Mouse (Mus musculus): ENCODE results near the gene Hsd17b2.
A peak's percentile ranks its signal among the peaks of the same experiment; 100 is the strongest.

The Hsd17b2 gene

GRCm38 (mm10) chr8:117701859-117702258 lies at the start of gene Hsd17b2:
Gene Hsd17b2 (plus strand): TSS chr8:117701904.
- no peak for DNase-seq

DNA sequence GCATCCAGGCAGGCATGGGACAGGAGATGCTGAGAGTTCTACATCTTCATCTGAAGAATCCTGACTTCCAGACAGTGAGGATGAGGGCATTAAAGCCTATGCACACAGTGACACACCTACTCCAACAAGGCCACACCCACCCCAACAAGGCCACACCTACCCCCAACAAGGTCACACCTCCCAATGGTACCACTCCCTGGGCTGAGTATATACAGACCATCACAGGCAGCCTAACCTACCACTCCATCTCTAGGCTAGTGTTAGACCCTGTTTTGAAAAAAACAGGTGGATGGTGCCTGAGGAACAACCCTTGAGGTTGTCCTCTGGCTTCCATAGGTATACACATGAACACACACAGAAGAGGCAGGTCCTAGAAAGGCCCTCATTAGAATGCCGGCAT lies 49.4 kb upstream of the Hsd17b2 start:
- DNase-seq: no peak

- no peak for DNase-seq
Observed at GRCm38 (mm10) chr8:117658990-117659389, 42.7 kb upstream of the Hsd17b2 start.

DNA sequence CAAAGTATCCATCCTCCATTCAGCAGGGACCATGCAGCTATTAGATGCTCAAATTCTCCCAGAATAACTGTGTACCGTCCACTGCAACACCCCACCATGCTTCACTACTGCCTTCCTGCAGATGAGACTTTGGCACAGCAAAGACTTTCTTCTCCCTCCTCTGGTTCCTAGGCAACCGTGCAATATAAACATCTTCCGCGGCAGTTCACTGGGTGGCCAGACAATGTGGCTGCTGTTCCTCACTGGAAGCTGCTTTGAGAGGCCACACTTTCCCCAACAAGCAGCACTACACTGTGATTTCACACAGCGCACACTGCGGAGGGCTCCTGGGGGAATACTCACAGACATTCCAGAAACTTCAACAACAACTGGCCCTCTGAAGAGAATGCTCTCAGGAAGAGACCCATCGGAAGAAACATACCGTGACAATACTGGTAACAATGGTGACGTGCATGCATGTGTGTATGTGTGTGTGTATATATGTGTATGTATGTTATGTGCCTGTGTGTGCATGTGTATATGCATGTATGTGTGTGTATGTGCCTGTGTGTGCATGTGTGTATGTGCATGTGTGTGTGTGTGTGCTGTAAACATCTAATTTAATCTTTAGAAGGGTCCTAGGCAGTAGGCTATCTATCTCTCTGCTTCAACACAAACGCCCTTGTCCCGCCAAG lies 41.2 kb upstream of the Hsd17b2 start:
- no peak for DNase-seq

DNA sequence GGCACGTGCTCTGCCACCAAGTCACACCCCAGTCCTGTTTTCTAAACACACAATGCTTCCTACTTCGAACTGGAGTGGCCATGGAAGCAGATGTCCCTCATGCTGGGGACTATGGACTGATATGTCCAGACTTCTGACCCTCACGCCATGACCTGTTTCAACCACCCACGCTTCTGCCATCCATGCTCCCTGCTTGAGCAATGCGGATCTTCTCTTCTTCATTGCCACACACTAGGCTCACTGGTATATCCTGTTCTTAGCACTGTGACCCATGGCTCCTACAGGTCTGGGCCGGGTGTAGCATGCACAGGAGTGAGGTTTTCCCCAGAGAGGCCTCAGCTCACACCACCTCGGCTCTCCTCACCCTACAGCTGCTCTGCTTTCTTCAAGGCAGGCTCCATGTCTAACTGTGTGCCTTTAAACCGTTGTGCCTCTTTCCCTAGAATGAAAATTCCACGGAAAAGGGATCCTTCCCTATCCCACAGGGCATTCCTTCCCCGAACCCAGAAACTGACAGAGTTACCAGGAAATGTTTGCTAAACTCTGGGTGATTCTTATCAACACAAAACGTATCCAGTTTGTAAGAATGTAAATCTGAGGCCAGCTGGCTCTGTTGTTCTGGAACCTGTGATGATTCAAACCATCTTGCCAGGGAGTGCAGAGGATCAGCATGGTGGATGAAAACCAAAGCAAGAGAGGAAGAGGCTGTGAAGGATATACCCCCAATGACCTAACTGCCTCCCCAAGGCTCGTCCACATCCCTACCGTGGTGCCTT lies 34.2 kb upstream of the Hsd17b2 start:
- DNase-seq: no peak

- DNase-seq: no peak
Observed at GRCm38 (mm10) chr8:117670461-117670860, 31.2 kb upstream of the Hsd17b2 start.

- no peak for DNase-seq
Observed at GRCm38 (mm10) chr8:117672558-117672957, 29.1 kb upstream of the Hsd17b2 start.

DNA sequence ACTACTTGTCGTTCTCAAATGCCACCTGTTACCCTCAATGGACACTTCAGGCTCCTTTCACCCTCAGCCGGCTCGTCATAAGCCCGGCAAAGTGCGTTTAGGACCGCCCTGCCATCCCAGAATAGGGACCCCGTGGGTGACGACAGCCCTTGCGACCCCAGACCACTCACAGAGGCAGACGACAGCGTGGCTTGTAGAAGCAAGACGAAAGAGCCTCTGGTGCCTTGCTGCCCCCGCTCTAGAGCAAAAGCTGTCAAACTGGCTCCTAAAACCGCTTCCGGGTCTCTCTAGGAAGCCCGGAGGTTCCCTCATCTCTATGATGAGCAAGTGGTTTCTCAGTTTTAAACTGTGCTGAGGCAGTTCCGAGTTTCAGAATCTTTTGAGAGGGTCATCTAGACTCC lies 28.3 kb upstream of the Hsd17b2 start, which contains the start of gene Sdr42e1:
Gene Sdr42e1, minus strand, starts transcription at position 260 of the 401 bp plus-strand sequence.
- peak; percentile 5 to 8 for DNase-seq

DNA sequence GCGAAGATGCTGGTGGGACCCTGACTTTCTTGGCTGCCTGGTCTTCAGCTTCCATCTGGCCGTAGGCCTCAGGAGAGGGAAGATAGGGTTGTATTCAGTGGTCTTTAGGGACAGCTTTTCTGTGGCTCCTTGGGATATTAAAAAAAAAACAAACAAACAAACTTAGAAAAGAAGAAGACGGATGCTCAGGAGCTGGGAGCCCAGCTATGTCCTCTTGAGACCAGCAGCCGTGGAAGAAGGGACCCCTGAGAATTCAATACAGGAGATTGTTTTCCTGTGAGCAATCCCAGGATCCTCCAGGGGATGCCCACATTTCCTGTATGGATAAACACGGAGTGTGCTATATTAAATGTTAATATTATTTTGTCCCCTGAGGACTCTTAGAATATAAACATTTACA lies 26.5 kb upstream of the Hsd17b2 start:
- DNase-seq: no peak

DNA sequence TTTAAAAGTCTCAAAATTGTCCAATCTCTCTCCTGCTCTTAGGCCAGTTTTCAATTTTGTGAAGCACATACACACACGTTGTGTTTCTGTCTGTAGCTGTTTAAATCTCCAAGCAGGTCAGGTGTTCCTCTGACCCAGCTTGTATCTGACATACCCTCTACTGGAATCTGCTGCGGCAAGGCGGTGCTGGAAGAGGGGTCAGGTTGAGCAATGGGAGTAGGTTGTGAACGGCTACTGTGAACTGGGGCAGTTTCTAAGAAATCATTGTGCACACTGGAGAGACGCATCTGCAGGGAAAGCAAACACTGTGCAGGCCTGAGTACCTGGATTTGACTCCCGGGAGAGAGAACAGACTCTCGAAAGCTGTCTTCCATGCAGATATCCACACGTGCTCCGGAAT lies 25.2 kb upstream of the Hsd17b2 start:
- no peak for DNase-seq

DNA sequence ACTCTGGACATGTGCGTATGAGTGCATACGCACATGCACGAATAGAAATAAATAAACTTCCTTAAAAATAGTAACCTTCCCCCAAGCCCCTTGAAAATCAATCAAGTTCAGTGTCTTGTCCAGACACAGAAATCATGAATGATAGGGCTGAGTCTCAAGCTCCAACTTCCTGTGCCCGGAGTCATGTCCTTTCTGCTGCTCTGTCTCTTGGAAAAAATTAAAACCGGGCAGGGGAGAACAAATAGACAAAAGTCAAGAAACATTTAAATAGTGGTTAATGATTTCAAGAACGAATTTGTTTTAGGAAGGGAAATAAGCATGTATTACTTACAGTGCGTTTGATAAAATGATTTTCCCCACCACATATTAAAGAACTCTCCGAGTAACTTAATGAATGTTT lies 24.7 kb upstream of the Hsd17b2 start:
- DNase-seq: no peak

- DNase-seq: no peak
Observed at GRCm38 (mm10) chr8:117678650-117679049, 23.1 kb upstream of the Hsd17b2 start.

DNA sequence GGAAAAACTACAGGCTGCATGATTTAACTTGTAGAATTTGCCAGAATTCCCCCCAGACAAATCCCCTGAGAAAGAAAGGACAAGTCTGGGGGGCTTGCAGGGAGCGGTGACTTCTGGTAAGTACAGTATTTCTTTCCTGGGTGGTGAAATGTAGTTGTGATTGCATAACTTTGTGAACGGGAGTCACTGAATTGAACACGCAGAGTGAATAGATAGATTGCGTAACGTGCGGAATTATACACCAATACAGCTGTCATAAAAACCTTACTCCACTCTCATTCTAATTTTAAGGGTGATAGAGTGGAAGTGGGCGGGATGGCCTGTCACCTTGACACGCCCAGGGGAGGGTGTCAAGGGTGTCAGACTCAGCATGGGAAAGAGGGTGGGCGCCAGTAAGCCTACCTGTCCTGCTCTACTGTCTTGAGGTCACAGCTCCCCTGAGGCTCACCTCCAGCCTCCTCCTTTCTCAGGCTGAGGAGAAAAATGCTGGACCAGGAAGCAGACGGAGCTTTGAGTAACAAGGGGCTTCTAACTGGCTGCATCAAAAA lies 17.7 kb upstream of the Hsd17b2 start:
- DNase-seq: no peak

- no peak for DNase-seq
Observed at GRCm38 (mm10) chr8:117684504-117684903, 17.2 kb upstream of the Hsd17b2 start.

DNA sequence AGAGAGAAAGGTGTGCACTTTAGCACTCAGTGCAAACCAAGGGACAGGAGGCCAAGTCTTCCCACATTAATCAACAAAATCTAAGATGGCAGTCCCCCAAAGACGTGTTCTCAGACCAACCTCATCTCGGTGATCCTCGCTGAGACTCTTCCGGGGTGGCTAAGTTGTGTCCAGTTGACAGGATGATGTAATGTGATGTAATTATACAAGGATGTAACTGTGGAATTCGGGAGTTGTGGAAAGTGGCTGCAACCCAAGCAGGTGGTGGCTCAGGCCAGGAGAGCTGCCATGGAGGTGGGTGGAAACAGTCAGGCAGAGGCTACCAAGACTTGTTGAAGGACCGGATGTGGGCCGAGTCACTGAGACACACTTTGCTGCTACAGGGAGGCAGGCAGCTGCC lies 13.8 kb upstream of the Hsd17b2 start:
- no peak for DNase-seq

GRCm38 (mm10) chr8:117692131-117692530 lies 9.6 kb upstream of the Hsd17b2 start:
- no peak for DNase-seq

DNA sequence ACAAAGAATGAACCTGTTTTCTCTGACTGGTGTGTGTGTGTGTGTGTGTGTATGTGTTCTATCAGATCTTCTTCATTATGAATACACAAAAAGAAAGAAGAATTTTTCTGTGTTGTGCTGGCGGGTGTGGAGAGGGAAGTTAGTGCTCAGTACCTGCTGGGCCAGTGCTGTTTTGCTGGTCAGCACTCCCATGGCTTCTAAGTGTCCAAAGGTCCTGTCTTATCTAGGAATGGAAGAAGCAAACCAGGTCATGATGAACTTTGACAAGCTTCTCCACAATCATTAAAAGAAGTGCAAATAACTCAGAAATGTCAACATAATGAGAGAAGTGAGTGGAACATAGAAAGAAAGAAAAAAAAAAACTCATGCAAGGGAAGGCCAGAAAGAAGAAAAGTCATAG lies 6.1 kb upstream of the Hsd17b2 start:
- no peak for DNase-seq

DNA sequence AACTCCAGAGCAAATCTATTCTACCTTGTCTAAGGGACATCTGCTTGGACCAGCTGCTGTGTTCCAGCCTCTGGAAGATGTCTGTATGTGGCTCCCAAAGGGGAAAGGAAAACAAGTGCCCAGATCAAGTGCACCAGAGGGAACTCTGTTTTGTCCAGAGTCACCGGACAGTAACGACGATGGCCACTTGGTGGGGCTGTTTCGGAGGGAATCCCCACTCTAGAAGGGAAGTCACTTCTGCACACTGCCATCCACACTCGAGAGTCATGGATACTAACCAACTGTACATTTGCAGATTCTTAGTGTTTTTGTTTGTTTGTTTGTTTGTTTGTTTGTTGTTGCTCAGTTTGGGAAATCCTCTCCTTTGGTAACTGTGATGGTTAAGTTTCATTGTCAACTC lies 4.5 kb upstream of the Hsd17b2 start:
- peak; percentile 22 to 30 for DNase-seq

DNA sequence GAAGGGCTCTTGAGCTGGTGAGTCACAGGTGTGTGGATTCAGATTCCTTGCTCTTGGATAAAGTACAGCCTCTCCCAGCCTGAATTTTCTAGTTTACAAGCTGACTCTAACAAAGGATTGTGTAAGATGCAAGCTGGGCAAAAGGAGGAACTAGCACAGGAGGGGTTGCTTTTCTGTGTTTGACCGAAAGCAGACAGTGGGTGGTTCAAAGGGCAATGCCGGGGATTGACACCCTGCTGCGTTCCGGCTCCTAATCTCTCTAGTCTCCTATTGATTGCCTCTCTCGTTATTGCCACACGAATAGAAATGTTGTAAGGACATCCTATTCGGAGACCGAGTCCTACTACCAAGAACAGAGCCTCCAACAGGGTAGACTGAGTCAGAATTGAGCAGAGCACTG lies 1.0 kb upstream of the Hsd17b2 start:
- DNase-seq: no peak

GRCm38 (mm10) chr8:117701246-117701645 lies 458 bp upstream of the Hsd17b2 start:
- no peak for DNase-seq

- DNase-seq: no peak
Observed at GRCm38 (mm10) chr8:117702701-117703100, 997 bp downstream of the Hsd17b2 start.

- DNase-seq: no peak
Observed at GRCm38 (mm10) chr8:117706141-117706540, 4.4 kb downstream of the Hsd17b2 start.

DNA sequence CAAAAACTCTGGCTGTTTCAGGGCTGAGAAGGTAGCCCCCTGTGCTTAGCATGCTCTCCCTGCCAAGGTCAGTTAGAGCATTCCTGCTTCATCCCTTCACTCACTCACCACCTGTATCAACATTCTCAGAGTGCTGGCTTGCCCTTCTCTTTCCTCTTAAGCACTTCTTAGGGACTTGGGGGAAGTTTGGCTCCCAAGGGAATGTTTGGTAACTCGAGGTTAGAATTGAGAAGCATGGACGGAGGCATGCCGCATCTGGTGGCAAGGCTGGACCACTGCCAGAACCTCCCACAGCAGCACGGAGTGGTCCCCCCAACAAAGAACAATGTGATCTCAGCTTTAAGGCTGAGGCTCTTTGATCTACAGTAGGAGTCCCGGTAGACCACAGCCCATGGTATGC lies 10.5 kb downstream of the Hsd17b2 start:
- no peak for DNase-seq

GRCm38 (mm10) chr8:117714604-117715003 lies 12.9 kb downstream of the Hsd17b2 start:
- no peak for DNase-seq
